Mouse (Mus musculus) spleen, adult 2 months (tissue): ENCODE measurements around the gene Luc7l3. TPM values are rescaled to one million over a fixed set of nuclear protein-coding genes. Genes with fewer than 3 reads are reported as not detected.

Experiments used
- DNase-seq, 2 experiments: peaks; one replicate each; pipeline versions ENCODE4 v3.0.0 to v3.0.0-alpha.2; 2012 to 2021; ENCODE audit warnings: low spot score in 2 of 2, low read depth in 1 of 2
- H3K27ac ChIP-seq: fragments of 200-500 bp; 2 replicates; pipeline ENCODE4 v1.5.1; 2012; ENCODE audit warnings: low read length, inconsistent platforms; ENCODE audit not compliant: insufficient read depth
- H3K27me3 ChIP-seq: fragments of 200-500 bp; 2 replicates; pipeline ENCODE4 v1.6.1; 2012; ENCODE audit warnings: mild to moderate bottlenecking, moderate library complexity, low read length, inconsistent platforms; ENCODE audit not compliant: control insufficient read depth, insufficient read depth
- H3K36me3 ChIP-seq: fragments of 200-500 bp; 2 replicates; pipeline ENCODE4 v1.6.1; 2012; ENCODE audit warnings: mild to moderate bottlenecking, low read length, inconsistent platforms; ENCODE audit not compliant: control insufficient read depth, insufficient read depth
- H3K4me1 ChIP-seq: fragments of 200-500 bp; 2 replicates; pipeline ENCODE4 v1.6.1; 2011; ENCODE audit warnings: inconsistent platforms; ENCODE audit not compliant: control insufficient read depth, insufficient read depth, insufficient read length
- H3K4me3 ChIP-seq: fragments of 200-500 bp; 2 replicates; pipeline ENCODE4 v1.5.1; 2011; ENCODE audit warnings: mild to moderate bottlenecking, inconsistent platforms; ENCODE audit not compliant: insufficient read depth, insufficient read length; ENCODE audit errors: extremely low read depth
- CTCF ChIP-seq: fragments of 200-500 bp; IDR thresholded peaks from 2 replicates; pipeline ENCODE4 v1.5.1; 2011; ENCODE audit warnings: mild to moderate bottlenecking, inconsistent platforms; ENCODE audit not compliant: insufficient read depth, insufficient read length, insufficient replicate concordance; ENCODE audit errors: extremely low read depth
- POLR2A ChIP-seq: fragments of 200-500 bp; IDR thresholded peaks from 2 replicates; pipeline ENCODE4 v1.6.1; 2011; ENCODE audit warnings: low read depth, low read length, inconsistent platforms
- WGBS: fragments of 180-500 bp; shearing (Covaris S2); methylation state at CpG from one replicate; pipeline ENCODE4 v1.1.7; 2018; 5-methylcytosine and 5-hydroxymethylcytosine counted together
- polyA plus RNA-seq: library from polyadenylated mRNA; depleted of rRNA; stranded (reverse); fragments of >200 nt; gene quantifications from 2 replicates; pipeline ENCODE4 v1.2.3, GENCODE M21; 2012; rRNA removed

Luc7l3 gene
- polyA plus RNA-seq, 1 experiment, result 7.3 TPM

DNA sequence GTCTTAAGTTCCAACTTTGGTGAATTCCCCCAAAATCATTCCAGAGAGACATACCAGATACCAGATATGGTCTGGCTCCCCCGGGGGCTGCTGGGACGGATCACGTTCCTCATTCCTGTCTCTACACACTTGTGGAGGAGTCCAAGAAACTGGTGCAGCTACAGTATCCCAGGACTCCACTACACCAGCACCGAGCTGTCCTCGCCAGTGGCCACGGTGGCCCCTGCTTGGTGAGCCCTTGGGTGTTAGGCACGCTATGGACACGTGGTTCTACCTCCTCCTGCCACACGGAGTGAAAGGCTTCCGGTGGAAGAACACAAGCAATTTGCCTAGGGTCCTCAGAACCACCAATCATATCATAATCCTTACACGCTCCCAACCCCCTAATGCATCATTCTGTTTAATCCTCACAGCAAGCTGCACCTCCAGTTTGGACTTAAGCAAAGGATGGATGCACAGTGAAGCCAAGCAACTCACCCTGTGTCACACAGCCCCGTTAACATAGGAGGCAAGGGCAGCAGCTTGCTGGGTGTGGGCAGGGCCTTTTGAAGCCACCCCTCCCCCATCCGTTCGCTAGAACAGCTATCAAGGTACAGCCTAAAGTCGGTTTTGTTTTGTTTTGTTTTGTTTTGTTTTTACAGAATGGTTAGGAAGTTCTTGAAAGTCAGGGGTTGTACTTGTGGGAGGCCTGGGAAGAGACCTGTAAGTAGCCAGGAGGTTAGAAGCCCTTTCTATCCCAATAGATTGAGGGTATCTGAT, 78.2 kb downstream of the Luc7l3 start:
- Histone ChIP-seq H3K36me3 (no peaks in the 10 kb centered on the region), H3K27me3 (no peaks in the 10 kb centered on the region)
- WGBS, result 48% methylated on average over 15 of the region's 15 CpGs

GRCm38 (mm10) chr11:94242760-94243421, 78.9 kb downstream of the Luc7l3 start:
- H3K4me3 ChIP-seq, result peak overlapping the region; percentile 32; the same call in 1 of the 2 replicates
- TF ChIP-seq CTCF, result no peak
- no peak for TF ChIP-seq POLR2A
- H3K36me3 ChIP-seq, result no peaks in the 10 kb centered on the region
- DNase-seq, result no peak
- H3K27ac ChIP-seq, result no peak overlapping the region
- WGBS, result 13% methylated on average over 29 of the region's 29 CpGs
- peaks cover 3% of the 10 kb centered on the region; the same call in 1 of the 2 replicates for H3K4me1 ChIP-seq
- no peaks in the 10 kb centered on the region for H3K27me3 ChIP-seq

More for the DNA sequence above, 78.2 kb downstream of the Luc7l3 start:
- TF ChIP-seq CTCF (no peak), POLR2A (no peak)
- H3K4me3 ChIP-seq, result no peak overlapping the region; the same call in 1 of the 2 replicates
- peaks cover 3% of the 10 kb centered on the region; the same call in 1 of the 2 replicates for H3K4me1 ChIP-seq
- no peak for DNase-seq
- H3K27ac ChIP-seq, result no peak overlapping the region

DNA sequence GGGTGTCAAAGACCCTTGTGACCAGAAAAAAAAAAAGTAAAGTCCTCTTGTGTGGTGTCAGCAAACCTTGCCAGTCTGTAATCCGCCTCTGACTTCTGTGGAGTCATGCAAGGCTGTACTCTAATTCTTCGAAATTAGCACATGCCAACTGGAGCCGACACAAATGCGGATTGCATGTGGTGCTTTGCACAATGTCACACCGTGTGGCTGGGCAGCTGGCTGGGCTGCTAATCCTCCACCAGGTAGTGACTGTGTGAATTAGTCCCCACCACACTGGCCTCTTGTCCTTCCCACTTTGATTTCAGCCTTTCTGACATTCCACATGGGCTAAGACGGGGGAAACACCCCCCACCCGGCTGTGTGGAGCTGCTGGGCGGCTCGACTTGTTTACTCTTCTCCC, 82.1 kb downstream of the Luc7l3 start:
- peaks cover 3% of the 10 kb centered on the region; the same call in 1 of the 2 replicates for H3K4me1 ChIP-seq
- TF ChIP-seq CTCF, result no peak
- TF ChIP-seq POLR2A, result no peak
- H3K27me3 ChIP-seq, result no peaks in the 10 kb centered on the region
- no peaks in the 10 kb centered on the region for H3K36me3 ChIP-seq
- 79% methylated on average over 9 of the region's 9 CpGs for WGBS
- no peak for DNase-seq
- no peak overlapping the region for H3K4me3 ChIP-seq
- no peak overlapping the region for H3K27ac ChIP-seq

DNA sequence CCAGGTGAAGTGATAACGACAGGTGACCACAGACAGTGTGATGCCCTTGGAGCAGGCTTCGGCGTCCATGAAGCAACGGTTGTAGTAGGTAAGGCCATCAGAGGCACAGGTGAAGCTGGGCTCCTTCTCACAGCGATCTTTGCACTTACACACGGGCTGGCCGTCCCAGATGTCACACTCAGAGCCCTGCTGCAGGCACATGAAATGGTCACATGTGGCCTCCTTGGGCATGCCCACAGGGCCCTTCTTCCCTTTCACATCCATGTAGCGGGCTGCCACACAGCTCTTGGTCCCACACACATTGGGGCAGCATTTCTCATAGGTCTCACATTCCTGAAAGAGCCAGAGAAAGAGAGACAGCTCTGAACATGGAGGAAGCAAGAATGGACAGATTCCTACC, 83.0 kb downstream of the Luc7l3 start:
- H3K4me3 ChIP-seq, result no peak overlapping the region
- H3K27me3 ChIP-seq, result no peaks in the 10 kb centered on the region
- no peak for DNase-seq
- H3K27ac ChIP-seq, result no peak overlapping the region
- H3K36me3 ChIP-seq, result no peaks in the 10 kb centered on the region
- WGBS, result 91% methylated on average over 8 of the region's 8 CpGs
- H3K4me1 ChIP-seq, result peaks cover 3% of the 10 kb centered on the region; the same call in 1 of the 2 replicates
- TF ChIP-seq POLR2A (no peak), CTCF (no peak)

Other genes with a start within 250 kb of the Luc7l3 start
- 10.2 and 11.9 TPM in 2 replicates for gene Tob1, start 110.5 kb downstream of the Luc7l3 start, polyA plus RNA-seq
- 0.69 and 0.93 TPM in 2 replicates for gene Wfikkn2, start 76.0 kb downstream of the Luc7l3 start, polyA plus RNA-seq
- gene Gm21885, start 40.1 kb downstream of the Luc7l3 start, polyA plus RNA-seq, result not detected in 2 replicates
- 50.7 and 65.5 TPM in 2 replicates for gene Ankrd40, start 6.0 kb upstream of the Luc7l3 start, polyA plus RNA-seq
- gene Abcc3, start 71.0 kb upstream of the Luc7l3 start, polyA plus RNA-seq, result 44.5 and 58.7 TPM in 2 replicates
- gene Cacna1g, start 152.2 kb upstream of the Luc7l3 start, polyA plus RNA-seq, result 9.8 and 12.0 TPM in 2 replicates
- not detected in 2 replicates for gene Spata20, start 164.2 kb upstream of the Luc7l3 start, polyA plus RNA-seq
- gene Epn3, start 178.0 kb upstream of the Luc7l3 start, polyA plus RNA-seq, result 0.23 and 0.39 TPM in 2 replicates
- 0.06 and 0.11 TPM in 2 replicates for gene Mycbpap, start 199.8 kb upstream of the Luc7l3 start, polyA plus RNA-seq
- 5.7 and 7.1 TPM in 2 replicates for gene Rsad1, start 227.3 kb upstream of the Luc7l3 start, polyA plus RNA-seq
- gene Chad, start 243.1 kb upstream of the Luc7l3 start, polyA plus RNA-seq, result 0.11 and 0.20 TPM in 2 replicates